Mouse (Mus musculus) lung, embryonic 16.5 days (tissue): Measurements from ENCODE around the gene Arcn1. TPM values are rescaled to one million over a fixed set of nuclear protein-coding genes. Genes with fewer than 3 reads are reported as not detected.

Experiments
- polyA plus RNA-seq: library from polyadenylated mRNA; unstranded; fragments of >200 nt; fragmentation: Nextera tagmentation; extraction: Ambion mirVana; gene quantifications from 2 replicates; pipeline ENCODE4 v1.2.1, GENCODE M21; 2015

Gene Arcn1
- polyA plus RNA-seq, 1 experiment from 2014 or later = 201 TPM

Other genes with a start within 250 kb of the Arcn1 start
- 0.08 and 0.29 TPM in 2 replicates for gene Cxcr5, start 206.0 kb downstream of the Arcn1 start, polyA plus RNA-seq
- gene Ddx6, start 163.0 kb downstream of the Arcn1 start, polyA plus RNA-seq = 15.2 and 16.5 TPM in 2 replicates
- gene Treh, start 94.6 kb downstream of the Arcn1 start, polyA plus RNA-seq = not detected in 2 replicates
- 26.4 and 28.1 TPM in 2 replicates for gene Phldb1, start 32.6 kb downstream of the Arcn1 start, polyA plus RNA-seq
- 99.1 and 112 TPM in 2 replicates for gene Ift46, start 63 bp upstream of the Arcn1 start, polyA plus RNA-seq
- 0.89 and 1.2 TPM in 2 replicates for gene Tmem25, start 31.5 kb upstream of the Arcn1 start, polyA plus RNA-seq
- 0.84 and 3.5 TPM in 2 replicates for gene Ttc36, start 35.2 kb upstream of the Arcn1 start, polyA plus RNA-seq
- gene Kmt2a, start 113.5 kb upstream of the Arcn1 start, polyA plus RNA-seq = 8.1 and 11.7 TPM in 2 replicates
- 641 and 656 TPM in 2 replicates for gene Atp5l, start 152.9 kb upstream of the Arcn1 start, polyA plus RNA-seq
- 26.3 and 28.3 TPM in 2 replicates for gene Ube4a, start 197.8 kb upstream of the Arcn1 start, polyA plus RNA-seq
- gene Cd3g, start 212.6 kb upstream of the Arcn1 start, polyA plus RNA-seq = 6.2 and 16.7 TPM in 2 replicates
- gene Cd3d, start 213.9 kb upstream of the Arcn1 start, polyA plus RNA-seq = 2.4 and 6.5 TPM in 2 replicates
- 5.5 and 9.4 TPM in 2 replicates for gene Cd3e, start 241.8 kb upstream of the Arcn1 start, polyA plus RNA-seq